Mouse (Mus musculus): ENCODE data around the gene Appl1.
"Not testable (repeated sequence)": the region's sequence is repeated elsewhere in the genome, so short reads cannot be mapped to it uniquely, and the experiment has no call there.

The Appl1 gene

DNA sequence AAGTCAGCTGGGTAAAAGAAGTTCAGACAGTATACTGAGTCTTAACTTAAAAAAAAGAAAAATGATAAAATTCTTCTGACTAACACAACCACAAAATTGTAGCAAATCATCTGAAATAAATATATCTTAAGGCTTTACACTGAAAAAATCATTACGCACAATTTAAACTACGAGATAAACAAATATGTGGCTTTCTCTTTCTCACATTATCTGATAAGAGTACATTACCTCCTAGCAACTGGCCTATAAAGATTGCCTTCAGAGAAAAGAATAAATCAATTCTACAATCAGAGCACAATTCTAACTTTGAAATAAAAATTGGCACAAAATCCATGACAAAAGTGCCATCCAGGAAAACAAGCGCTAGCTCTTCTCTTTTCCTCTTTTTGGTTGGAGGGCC lies 1.9 kb downstream of the Appl1 start:
- no peak for DNase-seq (ENCODE audit: low read depth)

DNA sequence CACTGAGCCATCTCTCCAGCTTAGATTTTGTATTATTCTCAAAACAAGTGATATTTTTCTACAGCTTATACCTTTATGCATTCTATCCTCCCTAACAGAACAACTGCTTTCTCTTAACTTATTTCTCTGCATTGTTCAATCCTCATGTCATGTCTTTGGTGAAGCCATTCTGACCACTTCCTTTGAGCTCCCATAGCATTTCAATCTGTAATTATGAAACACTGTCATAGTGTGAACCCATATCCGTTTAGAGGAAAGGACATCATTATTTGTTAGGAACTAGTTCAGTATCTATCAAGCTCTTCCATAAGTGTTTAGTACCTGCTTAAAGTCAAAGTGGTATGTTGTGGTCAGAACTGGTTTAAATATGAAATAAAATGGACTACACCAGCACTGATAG lies 10.5 kb downstream of the Appl1 start:
- no peak for DNase-seq (ENCODE audit: low read depth)

DNA sequence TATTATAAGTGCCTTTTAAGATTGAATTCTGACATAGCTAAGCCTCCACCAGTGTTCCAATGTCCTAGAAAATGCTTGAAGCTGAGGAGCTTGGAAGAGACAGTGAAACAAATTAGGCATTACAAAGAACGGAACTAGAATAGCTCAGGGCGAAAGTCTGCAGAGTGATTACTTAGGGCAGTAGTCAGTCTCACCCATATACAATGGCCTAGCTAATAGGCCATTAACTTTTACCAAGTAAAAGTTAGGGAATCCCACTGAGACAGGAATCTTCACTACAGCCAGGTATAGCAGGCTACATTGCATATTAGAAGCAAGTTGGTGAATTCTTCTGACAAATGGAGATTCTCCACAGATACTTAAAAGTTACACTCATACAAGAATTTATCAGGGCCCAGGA lies 14.9 kb downstream of the Appl1 start:
- not testable (repeated sequence) for DNase-seq (ENCODE audit: low read depth)

DNA sequence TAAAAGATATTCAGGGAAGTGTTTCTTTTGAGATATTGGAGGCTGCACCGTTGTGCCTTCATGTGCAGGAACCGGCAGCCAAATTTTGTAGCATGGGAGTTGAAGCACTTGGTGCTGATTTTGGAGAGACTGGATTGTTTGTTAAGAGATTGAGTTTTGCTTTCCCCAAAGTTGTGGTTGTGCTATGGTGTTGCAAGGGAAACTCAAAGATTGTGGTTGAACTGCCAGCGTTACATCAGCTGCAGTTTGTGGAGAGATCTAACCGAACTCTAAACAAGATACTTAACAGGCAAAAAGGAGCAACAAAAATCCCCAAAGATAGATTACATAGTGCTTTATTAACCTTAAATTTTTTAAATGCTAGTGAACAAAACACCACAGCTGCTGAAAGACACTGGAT lies 35.5 kb downstream of the Appl1 start:
- DNase-seq (ENCODE audit: low read depth) = no peak

DNA sequence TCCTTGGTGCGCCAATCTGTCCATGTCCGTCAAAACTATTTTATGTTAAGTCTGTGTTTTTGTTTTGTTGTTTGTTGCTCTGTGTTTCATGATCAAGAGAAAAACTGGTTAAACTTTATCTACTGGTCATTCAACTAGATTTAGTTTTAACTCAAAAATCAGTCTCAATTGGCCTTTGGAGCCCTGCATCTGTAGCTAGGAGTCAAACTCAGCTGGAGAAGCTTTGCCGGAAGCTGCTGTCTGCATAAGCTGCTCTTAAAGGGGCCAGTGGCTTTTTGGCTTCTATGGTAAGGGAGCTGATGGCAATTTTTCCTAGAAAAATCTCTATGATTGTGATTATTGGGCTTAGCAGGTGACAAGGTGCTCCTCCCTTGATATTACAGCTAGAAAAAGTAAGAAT lies 36.1 kb downstream of the Appl1 start:
- DNase-seq (ENCODE audit: low read depth) = no peak

DNA sequence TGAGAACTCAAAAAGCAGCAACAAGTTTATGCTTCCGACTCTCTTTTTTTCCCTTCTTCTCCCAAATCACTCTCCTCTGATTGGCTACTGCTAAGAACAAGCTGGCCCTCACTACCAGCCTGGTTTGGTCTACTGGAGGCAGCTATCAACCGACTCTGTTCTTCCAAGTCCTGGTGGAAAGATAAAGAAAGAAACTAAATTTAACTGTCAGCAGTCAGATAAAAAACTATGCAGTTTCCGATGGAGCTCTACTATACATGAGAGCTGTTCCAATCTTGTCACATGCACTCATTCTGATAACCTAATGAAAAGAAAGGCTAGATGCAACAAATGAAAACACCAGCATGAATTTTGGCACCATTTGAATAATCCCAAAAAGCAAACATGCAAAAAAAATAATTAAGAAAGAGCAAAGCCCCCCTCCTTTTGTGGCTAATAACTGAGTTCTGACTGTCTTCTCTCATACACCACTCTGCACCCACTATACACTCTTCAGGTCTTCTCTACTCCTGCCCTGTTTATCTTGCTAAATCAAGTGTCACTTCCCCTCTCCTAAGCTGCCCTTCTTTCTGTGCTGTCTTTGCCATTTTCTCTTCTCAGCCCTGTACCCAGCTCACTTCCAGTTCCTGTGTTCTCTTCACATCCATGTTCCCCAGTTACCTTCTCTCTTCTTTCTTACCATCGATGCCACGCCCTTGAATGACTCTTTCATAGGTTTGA lies 47.2 kb downstream of the Appl1 start:
- DNase-seq (ENCODE audit: low read depth) = no peak

DNA sequence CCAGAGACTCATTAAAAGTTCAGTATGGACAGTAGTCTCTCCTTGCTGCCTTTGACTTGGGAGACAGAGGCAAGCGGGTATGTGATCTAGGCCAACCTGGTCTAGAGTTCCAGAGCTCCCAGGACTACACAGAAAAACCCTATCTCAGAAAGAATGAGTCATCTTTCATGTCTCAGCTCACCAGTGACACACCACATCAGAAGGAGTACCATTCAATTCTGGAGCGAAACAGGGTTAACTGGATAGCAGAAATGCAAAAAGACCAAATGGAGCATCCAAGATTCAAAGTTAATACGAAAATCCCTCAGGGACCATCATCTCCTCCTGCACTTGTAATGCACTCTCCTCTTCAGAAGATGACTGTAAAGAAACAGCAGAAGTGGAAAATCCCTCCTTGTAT lies 51.7 kb downstream of the Appl1 start:
- no peak for DNase-seq (ENCODE audit: low read depth)

DNA sequence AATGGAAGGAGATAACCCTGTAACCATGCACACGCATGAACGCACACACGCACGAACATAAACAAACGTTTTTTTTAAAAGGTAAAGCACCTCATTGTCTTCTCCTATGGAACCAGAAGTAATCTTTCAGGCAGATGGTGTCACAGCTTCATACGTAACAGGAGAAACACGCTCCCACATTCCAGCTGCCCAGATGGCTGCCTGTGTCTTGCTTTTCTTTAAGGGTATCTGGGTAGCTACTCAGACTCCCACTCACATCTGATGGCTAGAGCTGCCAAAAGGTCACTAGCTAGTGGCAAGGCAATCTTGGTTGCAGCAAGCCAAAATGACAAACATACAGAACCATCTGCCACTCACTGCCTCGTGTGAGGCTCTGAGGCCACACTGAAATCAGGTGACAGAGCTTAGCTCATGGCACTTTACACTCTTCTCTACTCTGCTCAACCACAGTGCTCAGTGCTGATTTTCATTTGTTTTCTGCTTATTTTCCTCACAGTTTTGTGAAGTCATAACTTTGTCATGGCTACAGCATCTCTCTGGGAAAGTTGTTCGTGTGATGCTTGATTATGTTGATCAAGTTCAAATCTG lies 57.3 kb downstream of the Appl1 start:
- no peak for DNase-seq (ENCODE audit: low read depth)

DNA sequence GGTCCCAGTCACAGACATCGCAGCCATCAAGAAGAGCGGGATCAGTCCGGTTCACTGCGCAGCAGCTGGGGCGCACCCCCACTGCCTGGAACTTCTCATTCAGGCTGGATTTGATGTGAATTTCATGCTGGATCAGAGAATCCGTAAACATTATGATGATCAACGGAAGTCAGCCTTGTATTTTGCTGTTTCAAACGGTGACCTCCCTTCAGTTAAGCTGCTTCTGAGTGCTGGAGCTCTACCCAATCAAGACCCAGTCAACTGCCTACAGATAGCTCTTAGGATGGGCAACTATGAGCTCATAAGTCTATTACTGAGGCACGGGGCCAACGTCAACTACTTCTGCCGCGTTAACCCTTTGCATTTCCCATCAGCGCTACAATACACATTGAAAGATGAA lies 59.2 kb downstream of the Appl1 start:
- DNase-seq (ENCODE audit: low read depth) = no peak

DNA sequence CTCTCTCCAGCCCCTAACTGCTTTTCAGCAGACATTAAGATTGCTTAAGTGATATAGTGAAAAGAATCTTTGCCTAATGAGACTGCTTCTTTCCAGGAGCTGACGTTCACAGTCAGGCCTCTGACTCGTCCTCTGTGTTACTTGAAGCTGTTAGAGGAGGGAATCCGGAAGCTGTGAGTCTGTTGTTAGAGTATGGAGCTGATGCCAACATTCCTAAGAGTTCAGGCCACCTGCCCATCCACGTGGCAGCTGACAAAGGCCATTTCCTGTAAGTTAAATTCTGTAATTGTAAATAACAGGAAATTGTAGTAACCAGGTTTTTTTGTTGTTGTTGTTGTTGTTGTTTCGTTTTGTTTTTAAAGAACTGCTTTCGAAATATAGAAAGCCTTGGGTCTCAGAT lies 59.8 kb downstream of the Appl1 start:
- peak; percentile 15 for DNase-seq (ENCODE audit: low read depth)

DNA sequence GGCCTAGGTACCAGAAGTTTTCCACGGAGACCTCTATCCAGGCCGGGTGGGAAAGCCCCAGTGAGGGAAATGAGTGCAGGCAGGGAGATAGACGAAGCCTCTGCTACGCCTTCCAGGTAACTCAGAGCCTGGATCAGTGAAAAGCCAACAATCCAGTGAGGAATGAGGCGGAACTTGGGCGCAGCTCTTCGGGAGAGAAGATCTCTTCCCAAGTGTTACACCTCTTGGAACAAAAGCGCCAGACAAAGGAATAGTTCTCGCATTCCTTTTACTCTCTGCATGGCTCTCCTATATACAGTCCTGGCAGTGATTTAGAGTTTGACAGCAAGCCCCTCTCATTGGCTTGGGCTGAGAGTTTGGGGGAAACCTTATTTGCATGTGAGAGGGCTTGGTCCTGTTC lies 60.6 kb downstream of the Appl1 start:
- DNase-seq (ENCODE audit: low read depth) = not testable (repeated sequence)

DNA sequence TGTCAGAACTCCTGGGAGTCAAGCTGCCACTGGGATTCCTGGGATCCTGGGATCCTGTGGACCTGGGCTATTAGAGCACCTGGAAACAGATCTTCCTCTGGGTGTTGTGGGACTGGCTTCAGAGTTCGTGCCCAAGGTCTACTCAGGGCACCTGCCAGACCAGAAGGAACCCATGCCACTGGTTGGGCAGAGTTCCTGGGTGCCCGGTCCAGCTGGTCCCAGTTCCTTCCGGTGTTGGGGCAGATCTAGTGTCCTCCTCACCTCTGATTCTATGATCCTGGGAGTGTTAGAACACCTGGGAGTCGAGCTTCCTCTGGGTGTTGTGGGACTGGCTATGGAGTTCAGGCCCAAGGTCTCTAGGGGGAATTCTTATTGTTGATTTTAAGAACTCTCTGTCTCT lies 63.6 kb downstream of the Appl1 start:
- no peak for DNase-seq (ENCODE audit: low read depth)

DNA sequence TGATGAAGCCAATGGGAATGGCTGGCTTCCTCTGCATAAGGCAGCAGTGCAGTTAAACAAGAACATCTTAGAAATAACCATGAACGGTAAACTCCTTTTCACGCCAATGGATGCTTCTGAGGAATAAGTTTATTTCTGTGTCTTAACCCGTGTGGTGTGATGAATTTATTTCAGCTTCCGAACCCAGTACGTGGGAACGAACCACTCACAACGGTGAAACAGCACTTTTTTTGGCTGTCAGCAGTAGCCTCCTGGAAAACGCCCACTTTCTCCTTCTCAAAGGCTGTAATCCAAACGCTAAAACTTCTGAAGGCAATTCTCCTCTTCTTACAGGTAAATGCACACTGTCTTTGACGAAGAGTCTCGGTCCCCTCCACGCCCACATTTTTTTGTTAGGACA lies 70.1 kb downstream of the Appl1 start:
- DNase-seq (ENCODE audit: low read depth) = no peak

DNA sequence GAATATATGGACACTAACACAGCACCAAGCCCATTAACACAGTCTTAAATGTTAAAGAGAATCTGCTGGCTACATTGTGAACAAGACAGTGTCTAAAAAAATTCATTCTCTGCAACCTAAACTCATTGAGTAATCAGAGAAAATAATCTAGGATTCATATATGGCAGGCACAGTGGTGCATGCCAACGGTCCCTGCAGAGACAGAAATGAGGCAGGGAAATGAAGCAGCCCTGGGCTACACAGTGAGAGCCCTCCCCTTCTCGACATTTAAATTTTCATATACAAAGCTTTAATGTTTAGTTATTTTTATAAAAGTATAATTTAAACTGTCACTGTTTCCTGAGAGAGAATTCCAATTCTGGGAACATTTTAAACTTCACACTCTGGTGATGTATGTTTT lies 71.5 kb downstream of the Appl1 start:
- DNase-seq (ENCODE audit: low read depth) = no peak

DNA sequence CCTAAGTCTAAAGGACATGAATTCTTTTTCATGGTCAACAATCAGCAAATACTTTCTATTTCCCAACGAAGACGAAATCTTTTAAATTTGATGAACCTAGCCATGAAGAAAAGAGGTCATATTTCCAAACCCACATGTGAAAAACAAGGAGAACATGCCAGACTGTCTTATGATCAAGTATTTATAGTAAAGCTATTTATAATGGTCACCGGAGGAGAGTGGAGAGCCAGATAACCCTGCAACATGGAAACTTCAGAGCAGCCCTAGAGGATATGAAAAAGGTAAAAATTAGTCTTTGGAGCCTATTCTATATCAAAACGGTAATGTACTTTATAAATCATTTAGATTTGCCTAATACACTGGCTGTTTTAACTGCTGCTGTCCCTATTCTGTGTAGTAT lies 76.6 kb downstream of the Appl1 start, which contains the start of gene Asb14:
Gene Asb14, plus strand, starts transcription at position 166 of the 400 bp plus-strand sequence.
- DNase-seq (ENCODE audit: low read depth) = no peak

DNA sequence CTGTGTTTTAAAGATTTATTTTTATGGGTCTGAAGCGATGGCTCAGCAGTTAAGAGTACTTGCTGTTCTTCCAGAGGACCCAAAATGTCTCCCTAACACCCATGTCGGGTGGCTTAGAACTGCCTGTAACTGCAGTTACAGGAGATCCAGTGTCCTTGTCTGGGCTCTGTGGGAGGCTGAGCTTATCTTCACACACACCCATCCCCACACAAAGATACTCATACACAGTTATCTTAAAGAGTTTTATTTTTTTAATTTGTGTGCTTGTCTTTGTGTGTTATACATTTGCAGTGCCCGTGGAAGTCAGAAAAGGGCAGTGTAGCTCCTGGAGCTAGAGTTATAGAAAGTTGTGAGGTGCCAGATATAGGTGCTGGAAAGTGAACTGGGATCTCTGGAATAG lies 80.3 kb downstream of the Appl1 start:
- no peak for DNase-seq (ENCODE audit: low read depth)

DNA sequence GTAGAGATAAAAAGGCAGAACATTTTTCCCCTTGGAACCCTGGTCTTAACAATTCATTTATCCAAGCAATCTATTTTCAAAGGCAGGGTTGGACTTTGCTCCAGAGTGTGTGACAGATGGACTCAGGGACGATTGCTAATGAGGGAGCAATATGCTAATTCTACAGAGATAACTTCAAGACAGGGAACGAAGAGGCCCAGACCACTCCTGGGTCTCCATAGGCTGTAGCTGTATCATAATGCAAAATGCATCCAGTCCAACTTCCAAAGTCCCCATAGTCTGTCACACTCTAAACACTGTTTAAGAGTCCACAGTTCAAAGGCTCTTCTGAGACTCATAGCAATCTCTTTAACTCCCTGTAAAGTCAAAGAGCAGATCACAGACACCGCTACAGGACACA lies 83.8 kb downstream of the Appl1 start:
- no peak for DNase-seq (ENCODE audit: low read depth)

DNA sequence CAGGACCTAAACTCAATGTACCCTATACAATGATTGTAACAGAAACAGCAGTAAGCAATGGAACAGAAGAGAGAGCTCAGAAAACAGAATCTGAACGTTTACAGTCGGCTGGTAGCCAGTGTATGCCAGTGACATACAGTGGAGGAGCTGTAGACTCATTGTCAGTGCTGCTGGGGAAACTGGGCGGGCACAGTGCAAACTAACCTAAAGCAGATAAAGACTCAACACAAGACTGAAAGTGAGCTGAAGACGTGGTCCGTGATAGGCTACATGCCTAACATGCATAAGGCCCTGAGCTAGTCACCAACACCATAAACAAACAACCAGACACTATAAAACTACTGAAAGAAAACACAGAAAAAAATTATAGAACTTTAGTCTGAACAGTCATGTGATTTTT lies 89.3 kb downstream of the Appl1 start:
- DNase-seq (ENCODE audit: low read depth) = no peak

DNA sequence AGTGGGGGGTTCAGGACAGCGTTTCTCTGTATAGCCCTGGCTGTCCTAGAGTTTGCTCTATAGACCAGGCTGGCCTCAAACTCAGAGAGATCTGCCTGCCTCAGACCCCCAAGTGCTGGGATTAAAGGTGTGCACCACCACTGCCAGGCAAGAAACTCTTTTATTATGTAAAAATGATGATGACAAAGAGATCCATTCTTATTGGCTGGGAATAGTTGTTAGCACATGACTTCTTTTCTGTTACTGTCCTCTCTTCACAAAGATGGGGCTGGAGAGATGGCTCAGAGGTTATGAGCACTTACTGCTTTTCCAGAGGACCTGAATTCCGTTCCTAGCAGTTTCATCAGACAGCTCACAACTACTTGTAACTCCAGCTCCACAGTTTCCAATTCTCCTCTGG lies 91.1 kb downstream of the Appl1 start:
- no peak for DNase-seq (ENCODE audit: low read depth)

DNA sequence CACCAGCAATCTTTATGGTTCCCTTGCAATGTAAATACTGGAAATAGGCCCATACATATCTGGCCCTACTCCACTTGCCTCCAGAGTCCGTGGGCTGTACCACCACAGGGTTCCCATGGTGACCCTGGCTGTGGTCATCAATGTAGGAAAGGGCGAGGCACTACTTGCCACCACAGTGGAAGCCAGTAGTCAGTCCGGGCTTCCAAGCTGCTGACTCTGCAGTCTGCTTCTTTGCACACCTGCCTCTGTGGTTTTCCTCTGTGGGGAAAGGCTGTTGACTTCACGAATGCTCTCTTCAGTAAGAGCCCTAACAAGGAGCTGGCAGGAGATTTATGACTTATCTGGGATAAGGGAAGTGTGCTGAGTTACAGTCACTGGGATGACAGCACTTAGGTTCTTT lies 92.3 kb downstream of the Appl1 start:
- DNase-seq (ENCODE audit: low read depth) = no peak
